Mouse (Mus musculus): ENCODE data around the gene Gm17190.
A peak's percentile ranks its signal among the peaks of the same experiment; 100 is the strongest.
"Not testable (repeated sequence)": the region's sequence is repeated elsewhere in the genome, so short reads cannot be mapped to it uniquely, and the experiment has no call there.

Gene Gm17190

GRCm38 (mm10) chr13:96081754-96082153 lies at the start of gene Gm17190:
Gene Gm17190 (plus strand): TSS chr13:96082054.
- not testable (repeated sequence) for DNase-seq (ENCODE audit: low spot score in 2 of 2)

- no peak for DNase-seq (ENCODE audit: low spot score in 2 of 2)
Observed at GRCm38 (mm10) chr13:96039536-96039935, 42.3 kb upstream of the Gm17190 start.

GRCm38 (mm10) chr13:96040275-96041042 lies 41.4 kb upstream of the Gm17190 start:
- DNase-seq (ENCODE audit: low spot score in 2 of 2), result no peak

GRCm38 (mm10) chr13:96045396-96045795 lies 36.5 kb upstream of the Gm17190 start:
- DNase-seq (ENCODE audit: low spot score in 2 of 2), result no peak

- no peak for DNase-seq (ENCODE audit: low spot score in 2 of 2)
Observed at GRCm38 (mm10) chr13:96052755-96053154, 29.1 kb upstream of the Gm17190 start.

- no peak for DNase-seq (ENCODE audit: low spot score in 2 of 2)
Observed at GRCm38 (mm10) chr13:96073555-96073954, 8.3 kb upstream of the Gm17190 start.

- not testable (repeated sequence) for DNase-seq (ENCODE audit: low spot score in 2 of 2)
Observed at GRCm38 (mm10) chr13:96081276-96081675, 578 bp upstream of the Gm17190 start, which contains the start of gene Gm20075. Gene Gm20075 (minus strand): TSS chr13:96081376.

GRCm38 (mm10) chr13:96085581-96086302 lies 3.9 kb downstream of the Gm17190 start:
- DNase-seq (ENCODE audit: low spot score in 2 of 2), result no peak

- DNase-seq (ENCODE audit: low spot score in 2 of 2), result no peak
Observed at GRCm38 (mm10) chr13:96090929-96091328, 9.1 kb downstream of the Gm17190 start.

- no peak for DNase-seq (ENCODE audit: low spot score in 2 of 2)
Observed at GRCm38 (mm10) chr13:96106367-96106766, 24.5 kb downstream of the Gm17190 start.

- DNase-seq (ENCODE audit: low spot score in 2 of 2), result no peak
Observed at GRCm38 (mm10) chr13:96110767-96111166, 28.9 kb downstream of the Gm17190 start.

- peak in 1 of 2 experiments; percentile 51 for DNase-seq (ENCODE audit: low spot score in 2 of 2)
Observed at GRCm38 (mm10) chr13:96112711-96113110, 30.9 kb downstream of the Gm17190 start.

- peak in 1 of 2 experiments; percentile 2 for DNase-seq (ENCODE audit: low spot score in 2 of 2)
Observed at GRCm38 (mm10) chr13:96125011-96125410, 43.2 kb downstream of the Gm17190 start.

- DNase-seq (ENCODE audit: low spot score in 2 of 2), result no peak
Observed at GRCm38 (mm10) chr13:96126669-96127068, 44.8 kb downstream of the Gm17190 start.

- DNase-seq (ENCODE audit: low spot score in 2 of 2), result no peak
Observed at GRCm38 (mm10) chr13:96129081-96129480, 47.2 kb downstream of the Gm17190 start.

GRCm38 (mm10) chr13:96131050-96131449 lies 49.2 kb downstream of the Gm17190 start:
- no peak for DNase-seq (ENCODE audit: low spot score in 2 of 2)

- DNase-seq (ENCODE audit: low spot score in 2 of 2), result no peak
Observed at GRCm38 (mm10) chr13:96131911-96132310, 50.1 kb downstream of the Gm17190 start.

- no peak for DNase-seq (ENCODE audit: low spot score in 2 of 2)
Observed at GRCm38 (mm10) chr13:96132401-96132816, 50.6 kb downstream of the Gm17190 start, which contains the start of gene Sv2c. Gene Sv2c (minus strand): TSS chr13:96132577.
